Mouse (Mus musculus) v-Abl transformed pro-B cells (cell line): ENCODE results near the gene Mvd.

Experiments used
- in situ Hi-C, 2 experiments: fragments of 400-800 bp; cut with MboI; formaldehyde crosslinking; loops; one replicate each; pipeline ENCODE4 v1.15.1; 2025; ENCODE audit not compliant: unreplicated experiment in 2 of 2

The Mvd gene

DNA sequence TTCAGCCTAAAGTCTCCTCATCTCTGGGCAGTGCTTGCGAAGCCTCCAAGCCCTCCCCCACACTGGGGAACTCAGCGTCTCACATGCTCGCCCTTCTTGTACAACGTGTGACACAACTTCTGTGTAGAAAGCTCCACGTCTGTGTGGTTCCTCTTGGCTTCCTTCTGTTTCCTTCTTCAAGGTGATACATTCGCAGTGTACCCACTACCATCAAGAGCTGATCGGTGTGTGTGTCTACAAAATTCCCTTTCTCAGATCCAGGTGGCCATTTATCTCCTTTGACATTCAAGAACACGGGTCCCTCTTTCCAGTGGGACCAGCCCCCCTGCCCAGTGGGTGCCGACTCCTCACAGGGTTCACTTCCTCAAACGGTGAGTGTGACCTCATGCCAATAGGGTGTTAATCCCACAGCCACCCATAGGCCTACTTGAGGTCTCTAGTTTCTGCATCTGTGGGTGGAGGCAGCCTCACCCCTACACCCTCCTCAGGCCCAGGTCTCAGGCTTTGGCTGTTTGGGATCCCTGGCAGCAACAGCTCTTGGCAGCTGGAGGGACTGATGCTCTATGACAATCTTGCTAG is 13.1 kb downstream of the Mvd start:
- in situ Hi-C loops, result no loop called here

DNA sequence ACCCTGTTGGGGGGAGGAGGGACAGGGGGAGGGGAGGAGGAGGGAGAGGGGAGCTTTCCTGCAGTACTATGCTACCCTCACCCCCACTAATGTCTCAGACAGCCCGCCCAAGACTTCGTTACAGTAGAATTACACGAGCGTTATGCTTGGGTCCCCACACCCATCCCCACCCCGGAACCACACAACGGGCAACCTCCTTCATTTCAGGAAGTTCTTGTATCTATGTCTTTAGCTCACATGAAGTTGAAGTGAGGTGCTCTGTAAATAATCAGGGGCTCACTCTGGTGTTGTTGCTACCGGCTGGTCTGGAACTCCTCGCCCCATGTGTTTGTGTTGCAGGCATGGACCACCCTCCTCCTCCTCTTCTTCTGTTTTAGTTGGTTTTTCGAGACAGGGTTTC is 15.1 kb downstream of the Mvd start:
- in situ Hi-C loops, result loop anchor here in 1 of 2 experiments (5.0 kb wide), 1 partner anchor 46 kb away; no protein-coding TSS in a partner anchor

DNA sequence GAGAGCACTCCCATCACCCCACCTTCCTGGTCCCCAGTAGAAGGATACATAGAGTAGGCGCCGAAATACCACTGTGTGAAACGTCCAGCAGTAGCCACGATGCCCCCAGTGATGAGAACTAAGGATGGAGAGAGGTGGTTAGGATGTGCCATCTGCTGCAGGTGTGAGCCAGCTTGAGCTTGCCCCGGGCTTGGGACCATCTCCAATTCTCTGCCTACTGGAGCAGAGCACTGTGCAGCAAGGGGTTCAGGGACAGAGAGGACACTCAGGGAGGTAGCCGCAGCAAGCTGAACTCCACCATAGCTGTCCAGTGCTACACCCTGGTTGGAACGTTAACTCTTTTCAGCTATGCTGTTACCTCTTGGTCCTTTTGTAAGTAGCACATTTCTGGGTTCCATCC is 15.6 kb downstream of the Mvd start:
- in situ Hi-C loops, result loop anchor here in 1 of 2 experiments (5.0 kb wide), 1 partner anchor 45 kb away; no protein-coding TSS in a partner anchor

DNA sequence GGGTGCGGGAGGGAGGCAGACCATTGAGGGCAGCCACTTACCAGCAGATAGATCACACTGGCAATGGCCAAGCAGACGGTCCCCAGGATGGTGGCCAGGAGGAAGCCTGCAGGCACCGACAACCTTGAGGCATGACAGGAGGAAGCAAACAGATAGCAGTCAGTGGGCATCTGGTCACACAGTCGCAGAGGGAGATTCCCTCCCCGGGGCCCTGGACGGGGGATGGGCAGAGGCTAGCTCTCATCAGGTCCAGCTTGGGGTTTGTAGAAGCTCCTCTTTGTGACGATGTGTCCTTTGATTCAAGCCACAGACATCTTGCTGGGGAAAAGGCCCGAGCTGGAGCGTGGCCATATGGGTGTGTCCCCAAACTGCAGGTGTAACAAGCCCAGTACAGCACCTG is 17.1 kb downstream of the Mvd start:
- in situ Hi-C loops, result loop anchor here in 1 of 2 experiments (5.0 kb wide), 1 partner anchor 44 kb away; no protein-coding TSS in a partner anchor

DNA sequence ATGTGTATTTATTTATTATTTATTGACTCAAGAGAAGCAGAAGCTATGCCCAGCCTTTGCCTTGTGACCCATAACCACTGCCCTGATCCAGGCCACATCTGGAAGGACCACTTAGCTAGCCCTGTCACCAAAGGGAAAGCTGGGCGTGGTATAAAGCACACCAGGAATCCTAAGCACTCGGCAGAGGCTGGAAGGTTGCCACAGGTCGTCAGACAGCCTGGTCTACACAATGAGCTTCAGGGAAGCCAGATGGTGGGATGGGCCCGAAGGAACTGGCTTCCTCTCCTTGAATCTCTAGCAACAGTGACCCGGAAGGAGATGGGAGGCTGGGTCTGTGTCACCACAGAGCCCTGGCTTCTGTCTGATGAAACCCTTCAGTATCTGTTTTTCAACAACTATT is 19.6 kb downstream of the Mvd start:
- in situ Hi-C loops, result no loop called here

DNA sequence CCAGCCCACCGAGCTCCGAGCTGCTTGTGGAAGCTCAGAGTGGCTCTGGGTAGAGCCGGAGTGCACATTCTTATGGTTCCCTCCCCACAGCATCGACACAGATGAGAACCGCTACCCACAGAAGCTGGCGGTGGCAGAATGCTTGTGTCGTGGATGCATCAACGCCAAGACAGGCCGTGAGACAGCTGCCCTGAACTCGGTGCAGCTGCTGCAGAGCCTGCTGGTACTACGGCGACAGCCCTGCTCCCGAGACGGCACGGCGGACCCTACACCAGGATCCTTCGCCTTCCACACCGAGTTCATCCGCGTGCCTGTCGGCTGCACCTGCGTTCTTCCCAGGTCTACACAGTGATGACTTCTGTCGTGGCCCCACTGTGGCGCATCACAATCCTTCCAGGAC is 20.0 kb downstream of the Mvd start:
- in situ Hi-C loops, result no loop called here

DNA sequence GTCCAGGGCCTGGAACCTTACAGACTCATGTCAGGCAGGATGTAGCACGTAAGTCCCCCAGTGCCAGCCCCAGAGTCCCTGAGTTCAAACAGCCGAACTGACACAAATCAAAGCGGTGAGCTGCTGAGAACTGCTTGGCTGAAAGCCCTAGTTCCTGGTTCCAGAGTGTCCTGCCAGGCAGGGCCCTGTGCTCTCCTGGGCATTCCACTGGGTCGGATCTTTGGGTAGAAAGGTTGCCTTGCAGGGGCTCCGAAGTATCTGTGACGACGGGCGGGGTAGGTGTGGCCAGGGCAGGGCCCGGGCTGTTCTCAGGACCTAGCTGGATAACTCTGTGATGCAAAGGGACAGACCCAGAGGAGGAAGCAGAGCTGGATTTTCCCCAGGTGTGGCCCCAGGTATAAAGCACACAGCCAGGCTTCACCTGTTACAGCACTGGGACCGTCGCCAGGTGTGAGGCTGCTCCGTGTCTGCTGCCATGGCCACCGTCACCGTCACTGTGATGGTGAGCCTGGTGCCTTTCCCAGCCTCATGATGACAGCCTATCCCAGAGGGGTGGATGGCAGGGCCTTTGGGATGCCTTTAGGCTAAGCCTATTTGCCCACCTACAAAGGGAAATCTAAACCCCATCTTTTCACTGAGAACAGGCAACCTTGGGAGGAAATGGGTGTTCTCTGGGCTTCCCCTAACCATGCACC is 21.7 kb downstream of the Mvd start, which contains the start of gene Il17c:
TSS of gene Il17c (plus strand) at position 645 of the 695 bp plus-strand sequence.
- in situ Hi-C loops, result no loop called here

DNA sequence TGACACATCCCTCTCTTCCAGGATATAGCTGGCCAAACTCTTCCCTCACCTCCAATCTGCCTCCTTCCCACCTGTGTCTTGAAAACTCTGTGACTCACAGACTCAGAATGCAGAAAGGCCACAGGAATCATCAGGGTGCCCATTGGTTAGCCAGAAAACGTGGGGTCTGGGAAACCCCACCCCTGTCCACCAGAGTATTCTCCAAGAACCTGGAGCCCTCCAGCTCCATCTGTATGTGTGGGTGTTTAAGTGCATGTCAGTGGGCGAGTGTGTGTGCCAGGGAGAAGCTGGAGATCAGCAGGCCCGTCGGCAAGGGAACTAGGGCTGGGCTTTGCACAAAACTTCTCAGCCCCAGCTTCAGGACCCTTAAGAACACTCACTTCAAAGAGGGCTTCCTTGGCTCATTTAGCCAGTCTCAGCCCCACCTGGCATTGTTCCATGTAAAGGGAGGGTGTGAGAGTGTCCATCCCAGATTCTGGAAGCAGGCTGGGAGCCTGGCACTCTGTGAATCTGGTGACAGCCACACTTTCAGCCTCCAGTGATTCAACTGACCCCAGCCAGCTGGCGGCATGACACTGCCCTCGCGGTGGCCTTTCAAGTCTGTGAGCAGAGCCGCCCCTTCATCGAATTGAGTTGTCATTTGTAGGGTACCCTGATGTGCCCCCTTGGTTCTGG is 23.2 kb downstream of the Mvd start:
- in situ Hi-C loops, result no loop called here

DNA sequence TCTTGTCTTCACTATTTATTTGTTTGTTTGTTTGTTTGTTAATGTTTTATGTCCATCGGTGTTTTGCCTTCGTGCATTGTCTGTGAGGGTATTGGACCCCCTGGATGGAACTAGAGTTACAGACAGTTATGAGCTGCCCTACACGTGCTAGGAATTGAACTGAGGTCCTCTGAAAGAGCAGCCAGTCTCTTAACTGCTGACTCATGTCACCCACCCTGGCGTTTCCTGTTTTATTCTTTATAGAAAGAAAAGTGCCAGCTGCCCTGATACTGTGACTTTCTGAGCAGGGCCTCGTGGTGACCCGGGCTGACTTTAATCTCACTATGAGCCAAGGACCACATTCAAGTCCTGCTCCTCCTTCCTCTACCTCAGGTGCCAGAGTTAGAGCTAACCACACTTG is 27.7 kb downstream of the Mvd start:
- in situ Hi-C loops, result no loop called here

DNA sequence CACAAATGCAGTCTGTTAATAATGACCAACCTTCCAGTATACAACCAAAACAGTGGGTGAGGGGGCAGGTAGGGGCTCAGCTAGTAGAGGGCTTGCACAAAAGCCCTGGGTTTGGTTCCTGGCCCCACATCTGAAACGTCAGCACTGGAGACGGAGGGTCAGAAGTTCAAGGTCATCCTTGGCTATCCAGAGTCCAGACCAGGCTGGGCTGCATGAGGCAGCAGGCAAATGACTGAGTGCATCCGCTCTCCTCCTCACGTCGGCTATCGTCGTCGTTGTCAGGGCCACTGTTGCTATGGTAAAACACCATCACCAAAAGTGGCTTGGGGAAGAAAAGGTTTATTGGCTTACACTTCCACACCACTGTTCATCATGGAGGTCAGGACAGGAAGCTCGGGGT is 28.9 kb downstream of the Mvd start:
- in situ Hi-C loops, result no loop called here

DNA sequence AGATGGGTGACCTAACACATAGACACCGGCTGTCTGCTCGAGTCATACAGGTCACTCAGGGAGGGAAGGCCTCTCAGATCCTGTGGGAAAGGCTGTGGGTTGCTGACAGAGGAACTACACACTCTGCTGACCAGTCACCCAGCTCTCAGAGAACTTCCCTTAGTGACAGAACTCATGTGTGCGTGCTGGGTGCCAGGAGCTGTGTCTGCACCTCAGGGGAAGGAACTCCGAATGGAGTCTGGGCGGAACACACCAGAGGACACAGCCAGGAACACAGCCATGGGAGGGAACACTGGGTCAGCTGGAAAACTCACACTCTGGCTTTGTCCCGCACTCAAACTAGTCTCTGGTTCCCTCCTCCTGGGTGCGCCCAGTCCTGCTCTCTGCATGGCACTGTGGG is 35.5 kb downstream of the Mvd start:
- in situ Hi-C loops, result no loop called here

DNA sequence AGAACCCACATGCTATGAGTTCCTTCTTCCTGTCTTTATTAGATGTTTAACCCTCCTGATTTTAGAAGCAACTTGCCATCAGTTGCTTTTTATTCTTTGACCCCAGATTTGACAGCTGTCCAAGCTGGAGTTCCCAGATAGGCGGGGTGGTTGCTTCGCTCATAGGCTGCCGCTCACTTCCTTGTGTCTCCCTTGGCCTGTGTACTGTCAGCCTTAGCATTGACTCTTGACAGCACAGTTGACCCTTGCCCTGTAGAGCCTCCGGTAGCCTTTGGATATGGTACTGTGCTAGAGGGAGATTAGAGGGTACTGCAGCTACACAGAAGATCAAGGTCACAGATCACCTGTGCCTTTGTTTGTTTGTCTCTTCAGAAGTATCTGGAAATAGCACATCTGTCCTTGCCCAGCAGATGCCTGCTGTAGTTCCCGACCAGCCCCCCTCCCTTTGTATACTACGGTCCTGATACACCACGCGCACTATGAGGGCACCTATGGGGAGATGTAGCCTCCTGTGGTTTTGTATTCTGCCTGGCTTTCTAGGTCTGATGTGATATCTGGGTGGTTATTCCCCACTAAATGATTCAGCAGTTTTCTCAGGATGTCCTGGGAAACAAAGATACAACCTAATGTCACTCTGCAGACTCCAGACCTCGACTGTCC is 37.9 kb downstream of the Mvd start:
- in situ Hi-C loops, result no loop called here

DNA sequence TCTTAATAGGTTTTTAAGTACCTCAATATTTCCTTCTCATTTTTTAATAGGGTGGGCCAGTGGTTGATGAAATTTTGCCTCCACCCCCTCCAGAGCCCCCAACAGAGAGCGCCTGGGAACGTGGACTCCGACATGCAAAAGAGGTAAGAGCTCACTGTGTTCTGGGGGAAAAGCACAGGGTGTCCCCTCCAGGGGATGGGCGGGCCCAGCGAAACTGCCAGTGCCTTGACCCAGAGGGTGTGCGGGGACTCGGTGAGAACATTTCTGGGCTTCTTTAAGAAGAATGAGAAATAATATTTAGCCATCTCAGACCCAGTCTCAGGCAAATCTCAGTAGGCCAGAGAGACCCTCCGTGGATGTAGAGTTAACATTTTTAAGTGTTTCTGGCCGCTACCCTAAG is 45.0 kb downstream of the Mvd start:
- in situ Hi-C loops, result no loop called here

DNA sequence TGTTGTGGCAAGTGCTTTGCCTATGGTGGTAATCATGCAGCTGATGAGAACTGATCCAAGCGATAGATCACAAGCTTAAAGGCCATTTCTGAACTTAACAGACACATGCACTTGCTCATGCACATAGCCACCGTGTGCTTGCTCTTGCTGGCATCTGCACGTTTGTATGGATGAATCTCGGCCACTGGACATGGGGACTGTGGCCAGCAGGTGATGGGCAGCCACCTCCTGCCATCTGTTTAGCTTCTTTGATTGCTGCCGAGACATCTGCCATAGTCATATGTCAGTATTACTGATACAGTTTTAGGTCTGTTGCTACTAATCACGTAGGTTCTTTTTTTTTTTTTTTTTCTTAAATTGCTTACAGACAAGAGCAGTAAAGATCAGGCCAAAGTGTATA is 47.9 kb downstream of the Mvd start:
- in situ Hi-C loops, result no loop called here

DNA sequence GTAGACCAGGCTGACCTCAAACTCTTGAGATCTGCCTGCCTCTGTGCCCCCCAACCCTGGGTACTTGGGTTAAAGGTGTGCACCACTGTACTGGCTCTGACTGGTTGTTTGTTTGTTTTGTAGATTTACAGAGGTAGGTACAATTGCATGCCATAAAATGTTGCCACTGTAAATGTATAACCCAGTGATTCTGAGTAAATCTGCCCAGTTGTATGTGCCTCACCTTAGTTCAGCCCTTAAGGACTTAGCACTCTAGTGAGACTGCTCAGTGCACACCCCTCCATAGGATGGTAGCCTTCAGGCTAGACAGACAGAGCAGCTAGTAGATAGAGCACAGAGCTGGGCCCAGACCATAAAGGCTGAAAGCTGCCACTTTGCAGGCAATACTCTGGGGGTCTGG is 49.5 kb downstream of the Mvd start:
- in situ Hi-C loops, result no loop called here

DNA sequence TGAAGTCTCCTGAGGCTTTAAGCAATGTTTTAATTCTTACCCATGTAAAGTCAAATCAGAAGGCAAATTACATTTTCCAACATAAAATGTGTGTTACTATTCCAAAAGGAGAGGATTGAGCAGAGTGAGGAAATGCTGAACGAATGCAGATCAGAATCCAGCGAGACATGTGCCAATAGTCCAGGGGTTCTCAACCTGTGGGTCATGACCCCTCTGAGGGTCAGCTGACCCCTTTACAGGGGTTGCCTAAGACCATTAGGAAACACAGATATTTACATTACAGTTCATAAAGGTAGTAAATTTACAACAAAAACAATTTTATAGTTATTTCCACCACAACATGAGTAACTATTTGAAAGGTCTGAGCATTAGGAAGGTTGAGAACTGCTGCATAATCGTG is 52.5 kb downstream of the Mvd start:
- in situ Hi-C loops, result no loop called here

DNA sequence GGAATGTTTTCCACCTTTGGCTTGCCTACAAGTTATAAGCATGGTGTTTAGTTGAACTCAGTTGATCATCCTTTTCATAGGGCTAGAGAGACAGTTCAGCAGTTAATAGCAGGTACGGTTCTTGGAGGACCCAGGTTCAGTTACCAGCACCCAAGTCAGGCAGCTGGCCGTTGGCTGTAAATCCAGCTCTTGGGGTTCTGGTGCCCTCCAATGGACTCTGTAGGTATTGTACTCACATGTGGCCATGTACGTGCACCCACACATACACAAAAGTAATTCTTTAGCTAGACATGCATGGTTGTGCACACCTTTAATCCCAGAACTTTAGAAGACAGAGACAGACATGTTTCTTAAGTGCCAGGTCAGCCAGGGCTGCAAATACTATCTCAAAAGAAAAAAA is 53.9 kb downstream of the Mvd start:
- in situ Hi-C loops, result no loop called here
